ENCODE assay signal across 8 mouse cellular contexts in genomic region chr16:44724083-44724787, GRCm38 (mm10). TPM values are rescaled to one million over a fixed set of nuclear protein-coding genes. Genes with fewer than 3 reads are reported as not detected.
DNase-seq lines count a peak whose midpoint lies in the region; ATAC-seq and TF ChIP-seq lines count a peak whose summit lies in the region.

Gene Nepro (plus strand): TSS chr16:44724301.

- dilution Hi-C loops in CH12.LX (cut with MboI; ENCODE audit: extremely low pct_ligation_motif_present, extremely low pct_unique_long_range_greater_than_20kb, low sequenced_read_pairs) = no loop called here

- peaks cover 40% of the 10 kb centered on the region for H3K79me2 ChIP-seq in CH12.LX (replicated peaks; ENCODE audit: control insufficient read depth, extremely low read depth, insufficient read depth, poor library complexity, severe bottlenecking)

- H3K27ac ChIP-seq in CH12.LX (ENCODE audit: insufficient read depth, low read depth) = peak within 1 kb of the TSS; percentile 70
- peak within 1 kb of the TSS; percentile 86 for H3K27ac ChIP-seq in forebrain, embryonic 12.5 days
- peak within 1 kb of the TSS; percentile 93 for H3K27ac ChIP-seq in heart, postnatal 0 days (ENCODE audit: low read depth)
- H3K27ac ChIP-seq in liver, postnatal 0 days (ENCODE audit: low read depth) = peak within 1 kb of the TSS; percentile 91
- peak within 1 kb of the TSS; percentile 93 for H3K27ac ChIP-seq in neural tube, embryonic 14.5 days (ENCODE audit: low read depth, low read length)

- peak within 1 kb of the TSS; percentile 82 to 90 (median 84) for H3K4me3 ChIP-seq in CH12.LX (replicated peaks in 1 of 3; ENCODE audit: low read depth in 2 of 3, low read length in 2 of 3, poor library complexity in 1 of 3)
- peak within 1 kb of the TSS; percentile 78 for H3K4me3 ChIP-seq in forebrain, embryonic 12.5 days (replicated peaks)
- peak within 1 kb of the TSS; percentile 71 for H3K4me3 ChIP-seq in heart, postnatal 0 days (ENCODE audit: low read depth, low read length)
- peak within 1 kb of the TSS; percentile 75 for H3K4me3 ChIP-seq in liver, postnatal 0 days (ENCODE audit: low read depth, low read length)
- peak within 1 kb of the TSS; percentile 84 for H3K4me3 ChIP-seq in neural tube, embryonic 14.5 days (ENCODE audit: low read depth, low read length)

- WGBS in forebrain, embryonic 12.5 days = under 1% methylated on average over 64 of the region's 64 CpGs
- WGBS in heart, postnatal 0 days = under 1% methylated on average over 64 of the region's 64 CpGs
- 1% methylated on average over 60 of the region's 64 CpGs for WGBS in liver, postnatal 0 days (ENCODE audit: insufficient replicate concordance)
- under 1% methylated on average over 64 of the region's 64 CpGs for WGBS in neural tube, embryonic 14.5 days

- H3K36me3 ChIP-seq in CH12.LX (replicated peaks in 1 of 2; ENCODE audit: control insufficient read depth in 1 of 2, insufficient read depth in 1 of 2, low read length in 1 of 2) = peaks cover 19 to 46% of the 10 kb centered on the region in 2 experiments
- peaks cover 20% of the 10 kb centered on the region for H3K36me3 ChIP-seq in forebrain, embryonic 12.5 days (replicated peaks)
- H3K36me3 ChIP-seq in heart, postnatal 0 days (replicated peaks; ENCODE audit: control insufficient read depth, insufficient read depth, low read length) = peaks cover 23% of the 10 kb centered on the region
- peaks cover 1% of the 10 kb centered on the region for H3K36me3 ChIP-seq in liver, postnatal 0 days (replicated peaks; ENCODE audit: insufficient read depth, low read length)
- no peaks in the 10 kb centered on the region for H3K36me3 ChIP-seq in neural tube, embryonic 14.5 days (ENCODE audit: control insufficient read depth, insufficient read depth, low read length)

- peak; percentile 97 for ATAC-seq in forebrain, embryonic 12.5 days (ENCODE audit: low FRiP score)
- ATAC-seq in heart, postnatal 0 days (ENCODE audit: insufficient read depth, low read depth) = peak; percentile 98
- ATAC-seq in liver, postnatal 0 days = peak; percentile 97
- ATAC-seq in neural tube, embryonic 14.5 days (ENCODE audit: low read depth) = peak; percentile 98

- no peak for TF ChIP-seq EP300 in CH12.LX (IDR thresholded peaks at IDR 0.05; ENCODE audit: low read length)
- peak; percentile 86 for TF ChIP-seq EP300 in heart, postnatal 0 days (IDR thresholded peaks at IDR 0.05; ENCODE audit: low read depth)
- TF ChIP-seq EP300 in liver, postnatal 0 days (IDR thresholded peaks at IDR 0.05; ENCODE audit: low read depth) = no peak

- DNase-seq in CH12.LX (ENCODE audit: extremely low read depth) = peak; percentile 88
- peak; percentile 77 for DNase-seq in c-Kit-positive CD71-positive TER-119-negative erythroid progenitor cells, embryonic 14.5 days (ENCODE audit: low read depth)
- DNase-seq in heart, postnatal 0 days (ENCODE audit: low spot score) = peak; percentile 89
- DNase-seq in kidney, postnatal 4 days = peak; percentile 94 to 97
- peak; percentile 94 for DNase-seq in liver, postnatal 0 days
- peak; percentile 94 for DNase-seq in testis, postnatal 10 days (ENCODE audit: low spot score)

- H3K4me1 ChIP-seq in CH12.LX (ENCODE audit: control insufficient read depth in 1 of 2, insufficient read depth in 2 of 2) = peaks cover 2 to 29% of the 10 kb centered on the region in 2 experiments; a peak in 2 of 4 replicates
- H3K4me1 ChIP-seq in forebrain, embryonic 12.5 days = peaks cover 24% of the 10 kb centered on the region
- peaks cover 13% of the 10 kb centered on the region for H3K4me1 ChIP-seq in heart, postnatal 0 days (ENCODE audit: control insufficient read depth, insufficient read depth)
- H3K4me1 ChIP-seq in liver, postnatal 0 days (ENCODE audit: insufficient read depth) = peaks cover 24% of the 10 kb centered on the region
- H3K4me1 ChIP-seq in neural tube, embryonic 14.5 days (ENCODE audit: control insufficient read depth, insufficient read depth, low read length) = peaks cover 7% of the 10 kb centered on the region; the same call in 1 of the 2 replicates

- TF ChIP-seq POLR2A in CH12.LX (IDR thresholded peaks at IDR 0.05; ENCODE audit: low read depth, low read length) = peak; percentile 97

- peak within 1 kb of the TSS; percentile 88 for H3K9ac ChIP-seq in CH12.LX (ENCODE audit: insufficient read depth, low read depth)
- peak within 1 kb of the TSS; percentile 83 for H3K9ac ChIP-seq in forebrain, embryonic 12.5 days
- peak within 1 kb of the TSS; percentile 69 for H3K9ac ChIP-seq in heart, postnatal 0 days (replicated peaks; ENCODE audit: low read depth, low read length)
- peak within 1 kb of the TSS; percentile 92 for H3K9ac ChIP-seq in liver, postnatal 0 days (replicated peaks)
- H3K9ac ChIP-seq in neural tube, embryonic 14.5 days (replicated peaks; ENCODE audit: low read depth, low read length) = peak within 1 kb of the TSS; percentile 82

- in situ Hi-C loops in CH12.LX (cut with MboI; ENCODE audit: low pct_ligation_motif_present, low pct_unique_long_range_greater_than_20kb, low sequenced_read_pairs) = loop anchor here (10.0 to 25.0 kb wide), 2 partner anchors 239 to 437 kb away; no protein-coding TSS in a partner anchor

- peak within 1 kb of the TSS; percentile 98 for H3K4me2 ChIP-seq in CH12.LX (ENCODE audit: insufficient read depth, low read depth, poor library complexity, severe bottlenecking)
- H3K4me2 ChIP-seq in forebrain, embryonic 12.5 days = peak within 1 kb of the TSS; percentile 83
- H3K4me2 ChIP-seq in heart, postnatal 0 days (ENCODE audit: low read depth, low read length) = peak within 1 kb of the TSS; percentile 77
- peak within 1 kb of the TSS; percentile 96 for H3K4me2 ChIP-seq in liver, postnatal 0 days (ENCODE audit: low read depth, low read length)
- peak within 1 kb of the TSS; percentile 55 for H3K4me2 ChIP-seq in neural tube, embryonic 14.5 days (ENCODE audit: low read depth, low read length)

- no peaks in the 10 kb centered on the region for H3K27me3 ChIP-seq in CH12.LX (replicated peaks)
- H3K27me3 ChIP-seq in forebrain, embryonic 12.5 days = no peaks in the 10 kb centered on the region
- no peaks in the 10 kb centered on the region for H3K27me3 ChIP-seq in heart, postnatal 0 days (ENCODE audit: control insufficient read depth, insufficient read depth, low read length)
- no peaks in the 10 kb centered on the region for H3K27me3 ChIP-seq in liver, postnatal 0 days (ENCODE audit: insufficient read depth, low read length)
- no peaks in the 10 kb centered on the region for H3K27me3 ChIP-seq in neural tube, embryonic 14.5 days (ENCODE audit: control insufficient read depth, insufficient read depth, low read length)

- no peak for TF ChIP-seq CTCF in CH12.LX (conservative IDR thresholded peaks at IDR 0.05 in 1 of 2, IDR thresholded peaks at IDR 0.05 in 1 of 2; ENCODE audit: low read depth in 2 of 2, low read length in 2 of 2)
- no peak for TF ChIP-seq CTCF in heart, postnatal 0 days (IDR thresholded peaks at IDR 0.05; ENCODE audit: low read depth)
- TF ChIP-seq CTCF in liver, postnatal 0 days (IDR thresholded peaks at IDR 0.05; ENCODE audit: low read depth) = no peak

- TF ChIP-seq RAD21 in CH12.LX (IDR thresholded peaks at IDR 0.05; ENCODE audit: low read depth, low read length) = no peak

- H3K9me3 ChIP-seq in CH12.LX (replicated peaks; ENCODE audit: low read length) = no peaks in the 10 kb centered on the region
- H3K9me3 ChIP-seq in forebrain, embryonic 12.5 days = no peaks in the 10 kb centered on the region
- no peaks in the 10 kb centered on the region for H3K9me3 ChIP-seq in heart, postnatal 0 days (replicated peaks; ENCODE audit: control insufficient read depth, low read length)
- H3K9me3 ChIP-seq in liver, postnatal 0 days (ENCODE audit: low read length) = no peaks in the 10 kb centered on the region
- H3K9me3 ChIP-seq in neural tube, embryonic 14.5 days (ENCODE audit: control insufficient read depth, low read length) = no peaks in the 10 kb centered on the region

TF ChIP-seq in CH12.LX, 34 proteins besides CTCF, POLR2A, EP300 and RAD21 (continues in another document):
- peak; percentile 58 for TF ChIP-seq IRF4 (IDR thresholded peaks at IDR 0.05; ENCODE audit: low read depth, low read length)
- peak; percentile 73 for TF ChIP-seq MEF2A (IDR thresholded peaks at IDR 0.05; ENCODE audit: borderline replicate concordance, low read depth, low read length)
- peak; percentile 96 for TF ChIP-seq POLR2AphosphoS2 (IDR thresholded peaks at IDR 0.05; ENCODE audit: low read depth, low read length)
- 0 out of 2 replicates have a peak, but pooled peaks have one; percentile 11 for TF ChIP-seq RCOR1 (conservative IDR thresholded peaks at IDR 0.05; ENCODE audit: low read depth, low read length)
- peak; percentile 53; the same call in 1 of the 2 replicates for TF ChIP-seq USF2 (conservative IDR thresholded peaks at IDR 0.05; ENCODE audit: low read depth, low read length)
- TF ChIP-seq MAX (IDR thresholded peaks at IDR 0.05; ENCODE audit: low read length) = peak; percentile 82
- peak; percentile 92 for TF ChIP-seq TBP (conservative IDR thresholded peaks at IDR 0.05; ENCODE audit: low read depth, low read length)
- TF ChIP-seq PAX5 (IDR thresholded peaks at IDR 0.05; ENCODE audit: low read length) = no peak
- peak; percentile 89 for TF ChIP-seq HCFC1 (IDR thresholded peaks at IDR 0.05; ENCODE audit: low read depth, low read length)
- TF ChIP-seq GABPA (IDR thresholded peaks at IDR 0.05; ENCODE audit: insufficient replicate concordance, low read depth, low read length) = no peak
- TF ChIP-seq MYC (IDR thresholded peaks at IDR 0.05; ENCODE audit: low read depth, low read length) = peak; percentile 76; the same call in 1 of the 2 replicates
- TF ChIP-seq ZMIZ1 (IDR thresholded peaks at IDR 0.05; ENCODE audit: low read depth, low read length) = peak; percentile 96
- TF ChIP-seq NELFE (IDR thresholded peaks at IDR 0.05; ENCODE audit: low read depth, low read length) = peak; percentile 95
- TF ChIP-seq ZKSCAN1 (IDR thresholded peaks at IDR 0.05; ENCODE audit: borderline replicate concordance, low read depth, low read length) = no peak
- TF ChIP-seq SIN3A (IDR thresholded peaks at IDR 0.05; ENCODE audit: low read length) = peak; percentile 93
- TF ChIP-seq BHLHE40 (IDR thresholded peaks at IDR 0.05; ENCODE audit: low read depth, low read length) = peak; percentile 92
- TF ChIP-seq MAZ (IDR thresholded peaks at IDR 0.05; ENCODE audit: low read depth, low read length) = peak; percentile 87; the same call in 1 of the 2 replicates

RNA-seq across cellular contexts. Expression of gene Nepro, which starts in this region (rescaled TPM):
- total RNA-seq in CH12.LX (2012; rRNA removed) (14.0 and 17.5 TPM in 2 replicates), CH12.LX (2014; rRNA removed) (35.4 and 42.2 TPM in 2 replicates)
- 34.2 and 34.5 TPM in 2 replicates for polyA plus RNA-seq in CH12.LX (2012; ENCODE audit: insufficient read length, low read depth)
- 9.9 and 10.4 TPM in 2 replicates for polyA plus RNA-seq in forebrain, embryonic 12.5 days (2016; fragmentation: Nextera tagmentation; extraction: Ambion mirVana)
- 3.1 and 11.6 TPM in 2 replicates for total RNA-seq in heart, postnatal 0 days (2014; rRNA removed; ENCODE audit: low replicate concordance)
- 2.0 and 2.3 TPM in 2 replicates for polyA plus RNA-seq in heart, postnatal 0 days (2015; fragmentation: Nextera tagmentation; extraction: Ambion mirVana)
- 1.9 and 2.4 TPM in 2 replicates for polyA plus RNA-seq in liver, postnatal 0 days (2015; fragmentation: Nextera tagmentation; extraction: Ambion mirVana)
- polyA plus RNA-seq in neural tube, embryonic 14.5 days (2014; fragmentation: Nextera tagmentation; extraction: Ambion mirVana) = 5.4 and 6.1 TPM in 2 replicates

Comparison
In these comparisons a context has a peak if more than half of its experiments do, and no peak if none do; other contexts are left out.
1. Peak in every context shown above with its lines: DNase-seq, ATAC-seq, H3K4me3 ChIP-seq and H3K27ac ChIP-seq.